Mouse (Mus musculus): ENCODE data around the gene Plbd1. TPM values are rescaled to one million over a fixed set of nuclear protein-coding genes. Genes with fewer than 3 reads are reported as not detected.

Gene Plbd1
- polyA plus RNA-seq (2011; ENCODE audit: insufficient read depth, insufficient read length, low replicate concordance, missing spikeins), result 21.1 and 70.1 TPM in 2 replicates

GRCm38 (mm10) chr6:136661706-136662016, at the start of gene Plbd1:
Gene Plbd1 (minus strand): TSS chr6:136661928.
- 3% methylated on average over 19 of the region's 19 CpGs for WGBS
- TF ChIP-seq CTCF (IDR thresholded peaks at IDR 0.05; ENCODE audit: control insufficient read depth, insufficient read depth, low read length) (no peak), POLR2A (IDR thresholded peaks at IDR 0.05; ENCODE audit: borderline replicate concordance, control insufficient read depth, low read depth, low read length) (0 out of 2 replicates have a peak, but pooled peaks have one; percentile 43)
- H3K4me1 ChIP-seq (ENCODE audit: control insufficient read depth, insufficient read depth, low read length), result peaks cover 7% of the 10 kb centered on the region
- H3K27ac ChIP-seq (ENCODE audit: control insufficient read depth, insufficient read depth, low read depth, low read length, poor library complexity), result peak within 1 kb of the TSS; percentile 94
- H3K4me3 ChIP-seq (replicated peaks; ENCODE audit: control insufficient read depth, low read depth, low read length), result peak within 1 kb of the TSS; percentile 77

GRCm38 (mm10) chr6:136710408-136710807, 48.7 kb upstream of the Plbd1 start:
- H3K4me1 ChIP-seq (ENCODE audit: control insufficient read depth, insufficient read depth, low read length), result peaks cover 4% of the 10 kb centered on the region
- 83% methylated on average over 5 of the region's 5 CpGs for WGBS
- no peak for TF ChIP-seq POLR2A (IDR thresholded peaks at IDR 0.05; ENCODE audit: borderline replicate concordance, control insufficient read depth, low read depth, low read length)
- no peak for TF ChIP-seq CTCF (IDR thresholded peaks at IDR 0.05; ENCODE audit: control insufficient read depth, insufficient read depth, low read length)

GRCm38 (mm10) chr6:136708597-136708996, 46.9 kb upstream of the Plbd1 start:
- 76% methylated on average over 6 of the region's 6 CpGs for WGBS
- TF ChIP-seq CTCF (IDR thresholded peaks at IDR 0.05; ENCODE audit: control insufficient read depth, insufficient read depth, low read length) (no peak), POLR2A (IDR thresholded peaks at IDR 0.05; ENCODE audit: borderline replicate concordance, control insufficient read depth, low read depth, low read length) (no peak)
- Histone ChIP-seq H3K4me1 (ENCODE audit: control insufficient read depth, insufficient read depth, low read length) (peaks cover 2% of the 10 kb centered on the region), H3K27ac (ENCODE audit: control insufficient read depth, insufficient read depth, low read depth, low read length, poor library complexity) (no peak overlapping the region), H3K4me3 (replicated peaks; ENCODE audit: control insufficient read depth, low read depth, low read length) (no peak overlapping the region)

More at GRCm38 (mm10) chr6:136710408-136710807, 48.7 kb upstream of the Plbd1 start:
- no peak overlapping the region for H3K27ac ChIP-seq (ENCODE audit: control insufficient read depth, insufficient read depth, low read depth, low read length, poor library complexity)
- H3K4me3 ChIP-seq (replicated peaks; ENCODE audit: control insufficient read depth, low read depth, low read length), result no peak overlapping the region

- 83% methylated on average over 3 of the region's 3 CpGs for WGBS
- Histone ChIP-seq H3K4me3 (replicated peaks; ENCODE audit: control insufficient read depth, low read depth, low read length) (no peak overlapping the region), H3K4me1 (ENCODE audit: control insufficient read depth, insufficient read depth, low read length) (peaks cover 2% of the 10 kb centered on the region), H3K27ac (ENCODE audit: control insufficient read depth, insufficient read depth, low read depth, low read length, poor library complexity) (no peak overlapping the region)
- TF ChIP-seq POLR2A (IDR thresholded peaks at IDR 0.05; ENCODE audit: borderline replicate concordance, control insufficient read depth, low read depth, low read length) (no peak), CTCF (IDR thresholded peaks at IDR 0.05; ENCODE audit: control insufficient read depth, insufficient read depth, low read length) (no peak)
Measured at GRCm38 (mm10) chr6:136701878-136702277, 40.1 kb upstream of the Plbd1 start.

- Histone ChIP-seq H3K27ac (ENCODE audit: control insufficient read depth, insufficient read depth, low read depth, low read length, poor library complexity) (no peak overlapping the region), H3K4me3 (replicated peaks; ENCODE audit: control insufficient read depth, low read depth, low read length) (no peak overlapping the region), H3K4me1 (ENCODE audit: control insufficient read depth, insufficient read depth, low read length) (peaks cover 2% of the 10 kb centered on the region)
- TF ChIP-seq CTCF (IDR thresholded peaks at IDR 0.05; ENCODE audit: control insufficient read depth, insufficient read depth, low read length), result no peak
- TF ChIP-seq POLR2A (IDR thresholded peaks at IDR 0.05; ENCODE audit: borderline replicate concordance, control insufficient read depth, low read depth, low read length), result no peak
- 81% methylated on average over 5 of the region's 5 CpGs for WGBS
Measured at GRCm38 (mm10) chr6:136701185-136701584, 39.5 kb upstream of the Plbd1 start.

- TF ChIP-seq POLR2A (IDR thresholded peaks at IDR 0.05; ENCODE audit: borderline replicate concordance, control insufficient read depth, low read depth, low read length) (no peak), CTCF (IDR thresholded peaks at IDR 0.05; ENCODE audit: control insufficient read depth, insufficient read depth, low read length) (peak; percentile 45)
- WGBS, result 88% methylated on average over 6 of the region's 6 CpGs
- peaks cover 3% of the 10 kb centered on the region for H3K4me1 ChIP-seq (ENCODE audit: control insufficient read depth, insufficient read depth, low read length)
- no peak overlapping the region for H3K4me3 ChIP-seq (replicated peaks; ENCODE audit: control insufficient read depth, low read depth, low read length)
- H3K27ac ChIP-seq (ENCODE audit: control insufficient read depth, insufficient read depth, low read depth, low read length, poor library complexity), result no peak overlapping the region
Measured at GRCm38 (mm10) chr6:136691314-136691713, 29.6 kb upstream of the Plbd1 start.

GRCm38 (mm10) chr6:136690527-136690926, 28.8 kb upstream of the Plbd1 start:
- no peak overlapping the region for H3K4me3 ChIP-seq (replicated peaks; ENCODE audit: control insufficient read depth, low read depth, low read length)
- H3K4me1 ChIP-seq (ENCODE audit: control insufficient read depth, insufficient read depth, low read length), result peaks cover 4% of the 10 kb centered on the region
- WGBS, result 26% methylated on average over 5 of the region's 5 CpGs
- TF ChIP-seq CTCF (IDR thresholded peaks at IDR 0.05; ENCODE audit: control insufficient read depth, insufficient read depth, low read length) (no peak), POLR2A (IDR thresholded peaks at IDR 0.05; ENCODE audit: borderline replicate concordance, control insufficient read depth, low read depth, low read length) (no peak)
- peak overlapping the region; percentile 60 for H3K27ac ChIP-seq (ENCODE audit: control insufficient read depth, insufficient read depth, low read depth, low read length, poor library complexity)

GRCm38 (mm10) chr6:136689790-136690413, 28.2 kb upstream of the Plbd1 start:
- 16% methylated on average over 15 of the region's 15 CpGs for WGBS
- Histone ChIP-seq H3K4me3 (replicated peaks; ENCODE audit: control insufficient read depth, low read depth, low read length) (no peak overlapping the region), H3K27ac (ENCODE audit: control insufficient read depth, insufficient read depth, low read depth, low read length, poor library complexity) (peak overlapping the region; percentile 95), H3K4me1 (ENCODE audit: control insufficient read depth, insufficient read depth, low read length) (peaks cover 7% of the 10 kb centered on the region)
- no peak for TF ChIP-seq POLR2A (IDR thresholded peaks at IDR 0.05; ENCODE audit: borderline replicate concordance, control insufficient read depth, low read depth, low read length)
- TF ChIP-seq CTCF (IDR thresholded peaks at IDR 0.05; ENCODE audit: control insufficient read depth, insufficient read depth, low read length), result no peak
